Mouse (Mus musculus): ENCODE measurements around the gene C130060K24Rik.

- no peak for TF ChIP-seq CTCF (IDR thresholded peaks at IDR 0.05; ENCODE audit: extremely low read depth, insufficient read depth, insufficient read length, insufficient replicate concordance)
- no peak for TF ChIP-seq POLR2A (IDR thresholded peaks at IDR 0.05; ENCODE audit: low read depth, low read length)
These were observed 72.6 kb downstream of the C130060K24Rik start for GRCm38 (mm10) chr6:65453465-65453864.
